In genomic region chr2:160451481-160452238, GRCm38 (mm10) we compare ENCODE assay signal across 8 mouse cellular contexts.
A peak's percentile ranks its signal among the peaks of the same experiment; 100 is the strongest.
DNase-seq lines count a peak whose midpoint lies in the region; ATAC-seq and TF ChIP-seq lines count a peak whose summit lies in the region.

No protein-coding gene starts in this region.

- H3K4me1 ChIP-seq in embryonic facial prominence, embryonic 14.5 days (ENCODE audit: control insufficient read depth, insufficient read depth, low read length): peaks cover 16% of the 10 kb centered on the region
- H3K4me1 ChIP-seq in heart, embryonic 10.5 days: peaks cover 25% of the 10 kb centered on the region
- peaks cover 21% of the 10 kb centered on the region for H3K4me1 ChIP-seq in kidney, embryonic 14.5 days (ENCODE audit: control insufficient read depth, insufficient read depth, low read length)
- peaks cover 8% of the 10 kb centered on the region for H3K4me1 ChIP-seq in midbrain, postnatal 0 days (ENCODE audit: insufficient read depth, low read length)

- H3K27ac ChIP-seq in embryonic facial prominence, embryonic 14.5 days (replicated peaks; ENCODE audit: low read depth, low read length): peak overlapping the region; percentile 83
- peak overlapping the region; percentile 88 for H3K27ac ChIP-seq in heart, embryonic 10.5 days
- H3K27ac ChIP-seq in kidney, embryonic 14.5 days (ENCODE audit: low read depth, low read length): peak overlapping the region; percentile 89
- H3K27ac ChIP-seq in midbrain, postnatal 0 days (ENCODE audit: low read depth, low read length): no peak overlapping the region; the same call in 1 of the 2 replicates

- no peaks in the 10 kb centered on the region for H3K9me3 ChIP-seq in embryonic facial prominence, embryonic 14.5 days (ENCODE audit: control insufficient read depth, low read length)
- no peaks in the 10 kb centered on the region for H3K9me3 ChIP-seq in heart, embryonic 10.5 days
- no peaks in the 10 kb centered on the region for H3K9me3 ChIP-seq in kidney, embryonic 14.5 days (ENCODE audit: control insufficient read depth, low read length)
- no peaks in the 10 kb centered on the region for H3K9me3 ChIP-seq in midbrain, postnatal 0 days (ENCODE audit: low read length)

- WGBS in embryonic facial prominence, embryonic 14.5 days: 1% methylated on average over 21 of the region's 21 CpGs
- WGBS in heart, embryonic 10.5 days: under 1% methylated on average over 20 of the region's 21 CpGs
- WGBS in kidney, embryonic 14.5 days: 1% methylated on average over 20 of the region's 21 CpGs
- WGBS in midbrain, postnatal 0 days: under 1% methylated on average over 19 of the region's 21 CpGs

- ATAC-seq in embryonic facial prominence, embryonic 14.5 days (ENCODE audit: low read depth): peak; percentile 97
- ATAC-seq in kidney, embryonic 14.5 days (ENCODE audit: low FRiP score, low TSS enrichment): peak; percentile 97
- peak; percentile 85 for ATAC-seq in midbrain, postnatal 0 days (ENCODE audit: low FRiP score)

- peak overlapping the region; percentile 53 for H3K9ac ChIP-seq in embryonic facial prominence, embryonic 14.5 days (ENCODE audit: low read depth, low read length)
- H3K9ac ChIP-seq in kidney, embryonic 14.5 days (ENCODE audit: low read depth, low read length): peak overlapping the region; percentile 57
- no peak overlapping the region; the same call in 1 of the 2 replicates for H3K9ac ChIP-seq in midbrain, postnatal 0 days (replicated peaks; ENCODE audit: low read length, poor library complexity, severe bottlenecking)

- TF ChIP-seq CTCF in midbrain, postnatal 0 days (IDR thresholded peaks at IDR 0.05): no peak

- H3K4me3 ChIP-seq in embryonic facial prominence, embryonic 14.5 days (ENCODE audit: low read depth, low read length): peak overlapping the region; percentile 32
- peak overlapping the region; percentile 60 for H3K4me3 ChIP-seq in heart, embryonic 10.5 days
- H3K4me3 ChIP-seq in kidney, embryonic 14.5 days (ENCODE audit: low read length): peak overlapping the region; percentile 34
- H3K4me3 ChIP-seq in midbrain, postnatal 0 days (ENCODE audit: low read depth, low read length): peak overlapping the region; percentile 29

- H3K4me2 ChIP-seq in embryonic facial prominence, embryonic 14.5 days (ENCODE audit: low read depth, low read length): peak overlapping the region; percentile 60
- peak overlapping the region; percentile 56 for H3K4me2 ChIP-seq in kidney, embryonic 14.5 days (replicated peaks; ENCODE audit: low read depth, low read length)
- H3K4me2 ChIP-seq in midbrain, postnatal 0 days (ENCODE audit: low read depth, low read length, poor library complexity, severe bottlenecking): peak overlapping the region; percentile 62

- H3K36me3 ChIP-seq in embryonic facial prominence, embryonic 14.5 days (ENCODE audit: control insufficient read depth, insufficient read depth, low read length): no peaks in the 10 kb centered on the region
- no peaks in the 10 kb centered on the region for H3K36me3 ChIP-seq in heart, embryonic 10.5 days
- no peaks in the 10 kb centered on the region for H3K36me3 ChIP-seq in kidney, embryonic 14.5 days (ENCODE audit: control insufficient read depth, insufficient read depth, low read length)
- no peaks in the 10 kb centered on the region for H3K36me3 ChIP-seq in midbrain, postnatal 0 days (ENCODE audit: insufficient read depth, low read length)
- no peaks in the 10 kb centered on the region for H3K36me3 ChIP-seq in splenic B cell, adult 2 months (ENCODE audit: control insufficient read depth, insufficient read depth, low read length, poor library complexity, severe bottlenecking)

- H3K27me3 ChIP-seq in embryonic facial prominence, embryonic 14.5 days (replicated peaks; ENCODE audit: control insufficient read depth, insufficient read depth, low read length): no peaks in the 10 kb centered on the region
- H3K27me3 ChIP-seq in heart, embryonic 10.5 days (ENCODE audit: insufficient read depth, poor library complexity, severe bottlenecking): peaks cover 36% of the 10 kb centered on the region
- H3K27me3 ChIP-seq in kidney, embryonic 14.5 days (ENCODE audit: control insufficient read depth, insufficient read depth, low read length): no peaks in the 10 kb centered on the region
- no peaks in the 10 kb centered on the region for H3K27me3 ChIP-seq in midbrain, postnatal 0 days (ENCODE audit: insufficient read depth, low read length)
- H3K27me3 ChIP-seq in splenic B cell, adult 2 months (ENCODE audit: control insufficient read depth, insufficient read depth, low read length, poor library complexity, severe bottlenecking): no peaks in the 10 kb centered on the region

- peak; percentile 42 for DNase-seq in layer of hippocampus, adult 11-12 months (ENCODE audit: low spot score)
- DNase-seq in layer of hippocampus, adult 9-10 months (ENCODE audit: low spot score): no peak
- peak; percentile 95 for DNase-seq in embryonic facial prominence, embryonic 14.5 days (ENCODE audit: low spot score)
- DNase-seq in heart, embryonic 10.5 days (ENCODE audit: low spot score): peak; percentile 89
- DNase-seq in liver: peak; percentile 61
- peak; percentile 77 for DNase-seq in midbrain, postnatal 0 days (ENCODE audit: low spot score)
- peak; percentile 34 for DNase-seq in splenic B cell, adult 2 months (ENCODE audit: low read depth, low spot score)
